Mouse (Mus musculus): Measurements from ENCODE around the gene Hivep3. TPM values are rescaled to one million over a fixed set of nuclear protein-coding genes. Genes with fewer than 3 reads are reported as not detected.

Gene Hivep3
- polyA plus RNA-seq, 1 experiment, result 40.0 TPM

GRCm38 (mm10) chr4:119816620-119817356 is 83.2 kb downstream of the Hivep3 start:
- DNase-seq, result no peak
- no peaks in the 10 kb centered on the region for H3K36me3 ChIP-seq (ENCODE audit: control insufficient read depth, insufficient read depth, low read length)
- peaks cover 9% of the 10 kb centered on the region; the same call in 1 of the 2 replicates for H3K4me1 ChIP-seq (replicated peaks; ENCODE audit: control insufficient read depth, insufficient read depth, low read length)
- no peak overlapping the region for H3K4me3 ChIP-seq (ENCODE audit: control insufficient read depth, insufficient read depth, low read length)
- WGBS, result 91% methylated on average over 7 of the region's 7 CpGs
- no peak overlapping the region for H3K27ac ChIP-seq (ENCODE audit: control insufficient read depth, insufficient read depth, low read length)
- no peak for TF ChIP-seq CTCF (IDR thresholded peaks at IDR 0.05; ENCODE audit: borderline replicate concordance, control insufficient read depth, extremely low read depth, insufficient read depth, low read length, poor library complexity)
- TF ChIP-seq POLR2A (IDR thresholded peaks at IDR 0.05; ENCODE audit: control insufficient read depth, extremely low read depth, insufficient read depth, low read length, poor library complexity), result no peak
- H3K27me3 ChIP-seq (ENCODE audit: control insufficient read depth, insufficient read depth, low read length), result peaks cover 13% of the 10 kb centered on the region

GRCm38 (mm10) chr4:119825956-119826355 is 92.4 kb downstream of the Hivep3 start:
- Histone ChIP-seq H3K4me3 (ENCODE audit: control insufficient read depth, insufficient read depth, low read length) (no peak overlapping the region), H3K36me3 (ENCODE audit: control insufficient read depth, insufficient read depth, low read length) (no peaks in the 10 kb centered on the region), H3K27ac (ENCODE audit: control insufficient read depth, insufficient read depth, low read length) (no peak overlapping the region), H3K27me3 (ENCODE audit: control insufficient read depth, insufficient read depth, low read length) (no peaks in the 10 kb centered on the region), H3K4me1 (replicated peaks; ENCODE audit: control insufficient read depth, insufficient read depth, low read length) (no peaks in the 10 kb centered on the region)
- TF ChIP-seq POLR2A (IDR thresholded peaks at IDR 0.05; ENCODE audit: control insufficient read depth, extremely low read depth, insufficient read depth, low read length, poor library complexity) (no peak), CTCF (IDR thresholded peaks at IDR 0.05; ENCODE audit: borderline replicate concordance, control insufficient read depth, extremely low read depth, insufficient read depth, low read length, poor library complexity) (no peak)
- WGBS, result 60% methylated on average over 3 of the region's 3 CpGs
- DNase-seq, result no peak

DNA sequence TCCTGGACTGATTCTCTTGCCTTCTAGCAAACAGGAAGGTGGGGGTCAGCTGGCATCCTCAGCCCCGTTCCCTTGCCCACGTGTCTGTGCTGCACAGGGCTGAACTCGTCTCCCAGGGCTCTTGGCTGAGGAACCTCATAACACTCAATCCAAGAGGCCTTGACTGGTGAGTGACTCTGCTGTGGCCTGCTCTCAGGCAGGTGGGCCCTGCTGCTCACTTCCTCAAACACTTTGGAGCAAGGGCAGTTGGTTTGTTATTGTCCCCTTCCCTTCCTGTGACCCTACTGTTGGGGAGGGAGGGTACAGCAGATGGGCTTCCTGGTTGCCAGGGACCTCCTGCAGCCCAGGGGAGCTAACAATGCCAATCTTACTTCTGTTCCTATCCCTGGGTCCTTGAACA is 94.8 kb downstream of the Hivep3 start:
- no peak for DNase-seq
- H3K4me1 ChIP-seq (replicated peaks; ENCODE audit: control insufficient read depth, insufficient read depth, low read length), result no peaks in the 10 kb centered on the region
- no peak overlapping the region for H3K4me3 ChIP-seq (ENCODE audit: control insufficient read depth, insufficient read depth, low read length)
- 18% methylated on average over 3 of the region's 3 CpGs for WGBS
- H3K27me3 ChIP-seq (ENCODE audit: control insufficient read depth, insufficient read depth, low read length), result no peaks in the 10 kb centered on the region
- no peak for TF ChIP-seq POLR2A (IDR thresholded peaks at IDR 0.05; ENCODE audit: control insufficient read depth, extremely low read depth, insufficient read depth, low read length, poor library complexity)
- no peak for TF ChIP-seq CTCF (IDR thresholded peaks at IDR 0.05; ENCODE audit: borderline replicate concordance, control insufficient read depth, extremely low read depth, insufficient read depth, low read length, poor library complexity)
- H3K36me3 ChIP-seq (ENCODE audit: control insufficient read depth, insufficient read depth, low read length), result no peaks in the 10 kb centered on the region
- no peak overlapping the region for H3K27ac ChIP-seq (ENCODE audit: control insufficient read depth, insufficient read depth, low read length)

- Histone ChIP-seq H3K4me1 (replicated peaks; ENCODE audit: control insufficient read depth, insufficient read depth, low read length) (0 out of 2 replicates have a peak, but pooled peaks cover 2% of the 10 kb centered on the region), H3K27me3 (ENCODE audit: control insufficient read depth, insufficient read depth, low read length) (no peaks in the 10 kb centered on the region), H3K36me3 (ENCODE audit: control insufficient read depth, insufficient read depth, low read length) (no peaks in the 10 kb centered on the region), H3K27ac (ENCODE audit: control insufficient read depth, insufficient read depth, low read length) (no peak overlapping the region), H3K4me3 (ENCODE audit: control insufficient read depth, insufficient read depth, low read length) (no peak overlapping the region)
- no peak for DNase-seq
- WGBS, result 88% methylated on average over 4 of the region's 4 CpGs
- TF ChIP-seq CTCF (IDR thresholded peaks at IDR 0.05; ENCODE audit: borderline replicate concordance, control insufficient read depth, extremely low read depth, insufficient read depth, low read length, poor library complexity) (no peak), POLR2A (IDR thresholded peaks at IDR 0.05; ENCODE audit: control insufficient read depth, extremely low read depth, insufficient read depth, low read length, poor library complexity) (no peak)
Measured at GRCm38 (mm10) chr4:119828996-119829395, 95.4 kb downstream of the Hivep3 start.

- Histone ChIP-seq H3K27ac (ENCODE audit: control insufficient read depth, insufficient read depth, low read length) (no peak overlapping the region), H3K4me3 (ENCODE audit: control insufficient read depth, insufficient read depth, low read length) (no peak overlapping the region), H3K4me1 (replicated peaks; ENCODE audit: control insufficient read depth, insufficient read depth, low read length) (0 out of 2 replicates have a peak, but pooled peaks cover 3% of the 10 kb centered on the region), H3K36me3 (ENCODE audit: control insufficient read depth, insufficient read depth, low read length) (no peaks in the 10 kb centered on the region), H3K27me3 (ENCODE audit: control insufficient read depth, insufficient read depth, low read length) (no peaks in the 10 kb centered on the region)
- no peak for TF ChIP-seq POLR2A (IDR thresholded peaks at IDR 0.05; ENCODE audit: control insufficient read depth, extremely low read depth, insufficient read depth, low read length, poor library complexity)
- TF ChIP-seq CTCF (IDR thresholded peaks at IDR 0.05; ENCODE audit: borderline replicate concordance, control insufficient read depth, extremely low read depth, insufficient read depth, low read length, poor library complexity), result no peak
- 84% methylated on average over 9 of the region's 9 CpGs for WGBS
- no peak for DNase-seq
Measured at GRCm38 (mm10) chr4:119833333-119833732, 99.7 kb downstream of the Hivep3 start.

DNA sequence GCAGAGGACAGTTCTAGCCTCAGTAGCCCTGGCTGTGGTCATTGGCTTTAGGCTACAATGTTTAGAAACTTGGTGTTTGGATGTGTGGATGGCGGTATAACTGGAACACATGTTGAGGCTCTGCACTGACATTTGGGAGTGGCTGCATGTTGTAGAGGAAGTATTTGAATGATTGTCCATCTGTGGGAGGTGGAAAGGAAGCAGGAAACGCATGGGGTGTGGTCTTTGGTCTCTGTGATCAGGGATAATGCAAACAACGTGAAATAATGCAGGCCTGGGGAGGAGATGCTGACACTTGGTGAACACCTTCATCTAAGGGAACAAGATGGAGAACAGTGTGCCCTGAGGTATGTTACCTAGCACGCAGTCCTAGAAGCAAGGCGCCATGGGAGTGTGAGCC is 100.3 kb downstream of the Hivep3 start:
- 70% methylated on average over 5 of the region's 5 CpGs for WGBS
- TF ChIP-seq POLR2A (IDR thresholded peaks at IDR 0.05; ENCODE audit: control insufficient read depth, extremely low read depth, insufficient read depth, low read length, poor library complexity) (no peak), CTCF (IDR thresholded peaks at IDR 0.05; ENCODE audit: borderline replicate concordance, control insufficient read depth, extremely low read depth, insufficient read depth, low read length, poor library complexity) (no peak)
- H3K27ac ChIP-seq (ENCODE audit: control insufficient read depth, insufficient read depth, low read length), result no peak overlapping the region

More for the DNA sequence above, 100.3 kb downstream of the Hivep3 start:
- no peak for DNase-seq
- no peaks in the 10 kb centered on the region for H3K36me3 ChIP-seq (ENCODE audit: control insufficient read depth, insufficient read depth, low read length)
- 0 out of 2 replicates have a peak, but pooled peaks cover 3% of the 10 kb centered on the region for H3K4me1 ChIP-seq (replicated peaks; ENCODE audit: control insufficient read depth, insufficient read depth, low read length)
- no peaks in the 10 kb centered on the region for H3K27me3 ChIP-seq (ENCODE audit: control insufficient read depth, insufficient read depth, low read length)
- no peak overlapping the region for H3K4me3 ChIP-seq (ENCODE audit: control insufficient read depth, insufficient read depth, low read length)

All from thymus, adult 2 months (tissue).